Mouse (Mus musculus) monocyte, adult 5-6 weeks (primary cell): Measurements from ENCODE around the gene Dcbld2. TPM values are rescaled to one million over a fixed set of nuclear protein-coding genes. Genes with fewer than 3 reads are reported as not detected.

Experiments
- ATAC-seq: fragments of 153-309, 156-312 bp; replicated peaks from 2 replicates; pipeline ENCODE4 v1.8.0; 2017; ENCODE audit warnings: mild to moderate bottlenecking; ENCODE audit not compliant: low TSS enrichment, insufficient number of reproducible peaks, severe bottlenecking, poor library complexity, low FRiP score
- total RNA-seq: library from RNA; stranded (forward); fragments of 200-1000, 200-491, 200-594 nt; gene quantifications from 3 replicates; pipeline ENCODE4 v1.2.3, GENCODE M21; 2017

The Dcbld2 gene
- total RNA-seq, 1 experiment from 2014 or later = 0.48 TPM

- no peak for ATAC-seq
Measured at GRCm38 (mm10) chr16:58475544-58476154, 67.4 kb downstream of the Dcbld2 start.

GRCm38 (mm10) chr16:58476363-58476762 is 68.1 kb downstream of the Dcbld2 start:
- no peak for ATAC-seq

DNA sequence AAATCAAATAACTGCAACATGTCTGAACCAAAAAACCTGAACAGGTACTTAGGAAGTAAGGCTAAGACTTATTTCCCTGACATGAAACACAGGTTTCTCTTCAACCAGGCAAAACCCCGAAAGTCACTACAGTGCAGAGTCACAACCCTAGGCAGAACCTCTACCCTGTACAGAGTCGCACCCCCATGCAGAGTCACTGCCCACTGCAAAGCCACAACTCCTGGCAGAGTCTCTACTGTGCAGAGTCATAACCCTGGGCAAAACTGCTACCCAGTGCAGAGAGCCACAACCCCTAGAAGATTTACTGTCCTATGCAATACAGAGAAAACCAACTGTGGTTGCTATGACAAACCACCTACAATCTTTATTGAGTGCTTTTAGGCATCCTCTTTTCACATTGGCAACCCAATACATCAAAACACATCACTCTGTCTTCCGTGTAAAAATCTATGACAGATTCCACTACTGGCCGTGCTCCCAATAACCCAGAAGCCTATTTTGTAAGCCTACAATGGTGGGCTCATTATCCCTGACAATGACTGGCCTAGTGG is 71.7 kb downstream of the Dcbld2 start:
- ATAC-seq = no peak

DNA sequence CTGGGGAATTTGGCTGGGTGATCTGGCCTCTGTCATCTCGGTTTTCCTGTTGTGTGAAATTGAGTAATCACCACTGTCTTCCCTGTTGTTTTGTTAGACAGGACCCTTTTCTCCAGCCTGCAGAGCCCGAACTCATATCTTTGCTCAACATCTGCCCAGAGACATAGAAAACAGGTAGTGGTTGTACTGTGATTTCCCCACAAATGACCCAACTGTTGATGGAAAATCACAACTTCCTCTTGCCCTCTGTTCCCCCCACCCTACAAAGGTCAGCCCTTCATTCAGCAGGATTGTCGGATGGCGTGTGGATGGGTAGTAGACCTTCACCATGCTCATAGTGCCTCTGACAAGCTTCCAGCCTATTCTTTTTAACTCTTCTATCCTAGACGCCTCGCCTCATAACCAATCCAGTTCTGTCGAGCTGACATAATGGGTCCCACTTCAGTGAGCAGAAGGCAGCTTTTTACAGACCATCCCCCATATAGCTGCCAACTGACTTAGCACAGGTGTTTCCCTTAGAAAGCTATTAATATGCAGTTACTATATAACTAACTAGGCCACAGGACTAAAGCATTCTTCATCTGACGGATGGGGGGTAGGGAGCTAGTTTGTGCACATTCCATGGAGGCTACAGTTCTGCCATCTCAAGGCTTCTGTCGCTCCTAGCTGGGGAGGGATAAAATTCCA is 73.1 kb downstream of the Dcbld2 start:
- ATAC-seq = peak; percentile 66

DNA sequence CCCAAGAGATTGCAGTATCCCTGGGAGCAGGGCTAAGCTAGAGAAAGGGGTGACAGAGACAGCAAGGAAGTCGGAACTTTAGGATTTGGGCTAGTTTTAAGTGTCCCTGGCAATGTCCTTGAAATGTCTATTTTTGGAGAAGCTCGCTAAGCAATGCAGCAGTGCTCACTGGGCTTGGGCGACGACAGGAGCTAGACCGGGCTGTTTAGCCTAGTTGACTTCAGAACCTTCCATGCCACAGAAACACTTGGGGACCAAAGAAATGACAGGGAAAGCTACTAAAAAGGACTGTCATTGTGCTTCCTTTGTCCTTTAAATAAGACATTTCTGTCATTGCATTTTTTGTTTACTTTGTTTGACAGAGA is 73.6 kb downstream of the Dcbld2 start:
- no peak for ATAC-seq

GRCm38 (mm10) chr16:58482296-58482695 is 74.1 kb downstream of the Dcbld2 start:
- ATAC-seq = no peak

GRCm38 (mm10) chr16:58487861-58488260 is 79.6 kb downstream of the Dcbld2 start:
- ATAC-seq = no peak

- no peak for ATAC-seq
Measured at GRCm38 (mm10) chr16:58496791-58497190, 88.5 kb downstream of the Dcbld2 start.

DNA sequence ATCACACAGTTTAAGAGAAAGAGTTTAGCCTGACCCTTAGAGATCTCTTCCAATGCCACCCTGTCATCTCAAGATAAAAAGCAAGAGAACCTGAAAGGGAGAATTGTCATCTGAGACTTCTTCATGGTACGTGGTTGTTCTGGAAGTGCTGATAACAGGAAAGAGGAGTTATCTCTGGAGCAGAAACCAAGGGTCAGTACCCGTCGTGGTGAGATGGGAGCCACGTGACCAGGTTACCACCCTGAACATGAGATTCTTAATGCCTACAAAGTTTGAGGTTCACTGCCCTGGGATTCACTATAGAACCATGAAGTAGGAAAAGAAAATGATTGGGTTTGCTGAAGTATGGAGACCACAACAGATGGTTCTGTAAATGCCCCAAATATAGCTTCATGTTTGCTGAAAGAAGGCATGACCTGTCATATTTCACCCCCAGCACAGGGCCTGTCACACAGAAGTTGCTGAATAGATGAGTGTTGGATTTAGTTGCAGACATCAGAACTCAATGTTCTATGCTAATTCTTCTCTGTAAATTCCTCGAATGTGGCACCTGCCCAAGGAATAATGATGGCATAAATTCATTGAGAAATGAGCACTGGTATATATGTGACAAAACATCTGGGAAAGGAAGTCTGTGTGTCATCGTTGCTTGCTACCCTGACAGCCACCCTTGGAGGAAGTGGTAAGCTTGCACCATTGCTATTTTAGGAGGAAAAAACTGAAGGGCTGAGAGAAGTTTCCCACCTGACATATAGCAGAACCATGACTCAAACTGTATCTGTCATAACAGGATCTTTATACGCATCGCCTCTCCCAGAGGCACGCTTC is 89.9 kb downstream of the Dcbld2 start:
- ATAC-seq = peak; percentile 86

DNA sequence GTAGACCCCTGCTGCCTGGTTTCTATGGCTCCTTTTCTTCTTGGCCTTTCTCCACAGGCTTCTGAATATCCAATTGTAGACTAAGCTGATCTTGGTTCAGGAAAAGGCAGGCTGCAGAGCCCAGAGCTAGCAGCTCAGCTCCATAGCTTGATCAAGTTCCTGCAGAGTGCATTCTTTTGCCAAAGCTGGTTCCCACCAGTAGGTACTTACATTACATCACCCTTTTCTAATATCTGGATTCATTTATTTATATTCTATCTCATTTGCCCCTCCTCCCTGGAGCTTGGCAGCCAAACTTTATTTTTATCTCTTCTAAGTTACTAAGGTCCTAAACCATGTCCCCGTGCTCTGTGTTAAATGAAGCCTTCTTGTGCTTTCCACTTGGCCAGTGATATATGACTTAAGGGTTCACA is 90.9 kb downstream of the Dcbld2 start:
- no peak for ATAC-seq

GRCm38 (mm10) chr16:58499650-58500049 is 91.4 kb downstream of the Dcbld2 start:
- ATAC-seq = 0 out of 2 replicates have a peak, but pooled peaks have one; percentile 10

- peak; percentile 71 for ATAC-seq
Measured at GRCm38 (mm10) chr16:58501760-58502301, 93.6 kb downstream of the Dcbld2 start.

DNA sequence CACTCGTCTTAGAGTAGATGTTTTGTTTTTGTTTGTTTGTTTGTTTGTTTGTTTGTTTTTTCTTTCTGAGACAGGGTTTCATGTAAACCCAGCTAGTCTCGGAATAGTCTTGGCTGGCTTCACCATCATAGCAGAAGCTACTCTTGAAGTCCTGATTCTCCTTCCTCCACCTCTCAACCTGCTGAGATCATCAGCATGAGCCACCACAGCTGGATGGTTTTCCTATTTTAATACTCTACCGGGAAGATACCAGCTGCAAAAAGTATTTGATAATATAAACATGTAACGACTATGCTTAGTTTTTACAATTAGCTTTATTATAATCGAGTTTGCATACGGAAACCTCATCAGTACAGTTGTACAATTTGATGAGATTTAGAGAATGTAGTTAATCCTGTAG is 94.3 kb downstream of the Dcbld2 start:
- no peak for ATAC-seq

DNA sequence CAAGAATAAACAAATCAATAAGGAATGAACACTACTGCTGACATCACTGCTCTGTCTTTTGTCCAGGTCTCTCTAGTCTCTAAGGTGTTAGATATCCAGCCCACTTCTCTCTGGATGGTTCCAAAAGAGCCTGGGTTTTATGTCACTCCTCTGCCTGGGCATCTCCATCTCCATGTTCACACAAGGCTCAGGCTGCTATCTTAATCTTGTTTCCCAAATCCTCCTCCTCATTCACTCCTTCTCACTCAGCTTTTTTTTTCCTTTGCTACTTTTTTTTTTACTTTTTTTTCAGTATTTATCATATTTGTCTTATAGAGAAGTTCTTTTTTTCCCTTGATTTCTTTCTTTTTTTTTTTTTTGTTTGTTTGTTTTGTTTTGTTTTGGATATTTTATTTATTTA is 96.7 kb downstream of the Dcbld2 start:
- ATAC-seq = no peak

DNA sequence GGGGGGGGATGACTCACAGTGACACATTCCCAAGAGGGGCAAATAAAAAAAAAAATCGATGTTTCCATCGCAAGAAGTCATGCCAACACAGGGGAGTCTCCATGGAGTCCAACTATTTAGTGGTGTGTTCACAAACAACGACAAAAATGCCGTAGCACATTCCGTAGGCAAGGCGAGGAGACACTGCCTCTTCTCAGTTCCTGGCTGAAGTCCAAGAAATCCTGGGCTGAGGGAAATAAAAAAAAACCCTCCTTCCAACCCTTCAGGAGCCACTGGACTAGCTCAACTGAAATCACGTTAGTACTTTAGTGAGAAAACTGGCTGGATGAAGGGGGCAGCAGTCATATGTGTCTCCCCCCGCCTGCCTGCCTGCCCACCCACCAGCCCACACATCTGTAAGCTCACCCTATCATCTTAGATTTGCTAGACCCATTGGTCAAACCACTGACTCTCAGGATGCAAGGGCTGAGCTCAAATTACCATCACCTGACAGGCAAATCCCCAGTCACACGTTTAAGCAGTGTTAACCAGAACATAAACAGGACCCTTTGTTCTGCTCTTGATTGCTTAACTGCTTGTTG is 104.0 kb downstream of the Dcbld2 start:
- ATAC-seq = no peak

DNA sequence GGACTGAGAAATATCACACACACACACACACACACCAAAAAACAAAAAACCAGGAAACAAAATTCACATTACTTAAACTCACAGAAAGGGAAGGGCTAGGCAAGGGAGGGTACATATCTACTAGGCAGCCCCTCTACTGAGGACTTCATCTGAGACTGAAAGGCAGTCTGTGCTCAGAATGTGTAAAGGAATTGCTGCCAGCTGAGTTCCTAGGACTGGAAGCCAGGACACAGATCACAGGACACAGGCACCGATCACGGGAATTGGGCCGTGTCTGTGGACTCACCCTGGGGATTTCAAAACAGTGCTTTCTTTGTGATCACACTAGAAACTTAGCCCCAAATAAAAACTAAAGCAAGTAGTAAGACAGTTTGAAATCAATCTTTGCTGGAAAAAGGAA is 104.6 kb downstream of the Dcbld2 start:
- no peak for ATAC-seq

DNA sequence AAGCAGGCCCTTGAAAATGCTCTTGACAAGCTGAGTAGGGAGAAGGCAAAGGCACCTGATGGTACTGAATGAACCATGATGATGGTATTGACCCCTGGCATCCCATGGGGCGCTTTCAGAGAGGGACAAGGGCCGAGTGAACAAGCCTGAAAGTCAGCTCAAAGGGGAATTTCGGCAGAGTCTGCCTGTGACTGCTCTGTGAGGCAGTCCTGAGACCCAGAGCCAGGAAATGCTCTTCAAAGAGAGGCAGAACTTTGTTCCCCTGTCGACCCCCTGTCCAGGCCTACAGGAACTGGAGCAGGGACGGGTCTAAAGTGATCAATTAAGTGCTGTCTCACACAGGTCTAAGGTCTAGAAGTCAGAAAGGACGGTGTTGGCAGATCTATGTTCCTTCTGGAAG is 105.5 kb downstream of the Dcbld2 start:
- ATAC-seq = no peak

DNA sequence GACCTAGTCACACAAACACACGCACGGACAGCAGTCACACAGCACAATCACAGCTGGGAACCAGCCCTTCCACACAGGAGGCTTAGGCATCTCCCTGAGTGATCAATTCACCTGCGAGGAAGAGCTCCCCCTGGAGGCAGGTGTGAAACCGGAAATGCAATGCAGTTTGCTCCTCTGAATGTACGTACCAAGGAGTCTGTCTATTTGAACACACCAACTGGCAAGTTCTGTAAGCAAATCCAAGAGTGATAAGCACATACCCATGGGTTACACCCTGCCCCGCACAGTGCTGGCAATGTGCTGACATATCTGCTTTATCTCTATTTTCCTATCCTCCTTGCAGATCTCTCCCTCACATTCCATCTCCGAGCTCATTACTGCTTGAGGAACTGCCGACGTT is 106.3 kb downstream of the Dcbld2 start:
- peak; percentile 67; the same call in 1 of the 2 replicates for ATAC-seq

- no peak for ATAC-seq
Measured at GRCm38 (mm10) chr16:58516161-58516560, 107.9 kb downstream of the Dcbld2 start.
